Mouse (Mus musculus): ENCODE results near the gene Gpat2. TPM values are rescaled to one million over a fixed set of nuclear protein-coding genes. Genes with fewer than 3 reads are reported as not detected.

Gpat2 gene
- polyA plus RNA-seq, 1 experiment = 0.45 TPM

DNA sequence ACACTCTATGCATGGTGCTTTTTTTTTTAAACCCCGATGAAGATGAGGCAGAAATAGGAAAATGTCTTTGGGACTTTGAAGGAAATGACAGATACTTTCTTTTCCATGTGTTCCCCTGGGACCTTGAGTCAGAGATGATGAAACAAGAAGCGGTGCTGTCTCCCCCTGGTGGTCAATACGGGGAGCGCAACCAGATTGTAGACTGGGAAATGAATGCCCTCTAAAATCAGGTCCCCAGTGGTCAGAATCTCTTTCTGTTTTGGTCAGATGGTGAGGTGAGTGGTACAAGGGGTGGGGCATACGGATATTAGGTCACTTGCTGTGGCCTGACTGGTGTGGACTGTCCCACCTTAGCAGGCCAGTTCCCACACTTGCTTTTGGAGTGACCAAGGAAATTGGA, 28.8 kb downstream of the Gpat2 start:
- peaks cover 34% of the 10 kb centered on the region for H3K27me3 ChIP-seq (ENCODE audit: control insufficient read depth)
- no peaks in the 10 kb centered on the region for H3K36me3 ChIP-seq (ENCODE audit: control insufficient read depth)
- H3K4me3 ChIP-seq (replicated peaks) = no peak overlapping the region
- no peaks in the 10 kb centered on the region for H3K9me3 ChIP-seq (ENCODE audit: control insufficient read depth, low read length)
- peaks cover 44% of the 10 kb centered on the region for H3K4me1 ChIP-seq (ENCODE audit: control insufficient read depth)
- no peak; the same call in 1 of the 2 replicates for TF ChIP-seq GATA1 (IDR thresholded peaks at IDR 0.05; ENCODE audit: low read length)
- TF ChIP-seq TAL1 (IDR thresholded peaks at IDR 0.05; ENCODE audit: low read length) = no peak

- Histone ChIP-seq H3K36me3 (ENCODE audit: control insufficient read depth) (no peaks in the 10 kb centered on the region), H3K4me3 (replicated peaks) (no peak overlapping the region), H3K27me3 (ENCODE audit: control insufficient read depth) (peaks cover 39% of the 10 kb centered on the region), H3K9me3 (ENCODE audit: control insufficient read depth, low read length) (no peaks in the 10 kb centered on the region), H3K4me1 (ENCODE audit: control insufficient read depth) (no peaks in the 10 kb centered on the region; the same call in 1 of the 2 replicates)
- TF ChIP-seq TAL1 (IDR thresholded peaks at IDR 0.05; ENCODE audit: low read length) (no peak), GATA1 (IDR thresholded peaks at IDR 0.05; ENCODE audit: low read length) (no peak)
Observed at GRCm38 (mm10) chr2:127459341-127459740, 34.3 kb downstream of the Gpat2 start.

- H3K36me3 ChIP-seq (ENCODE audit: control insufficient read depth) = no peaks in the 10 kb centered on the region
- no peak for TF ChIP-seq TAL1 (IDR thresholded peaks at IDR 0.05; ENCODE audit: low read length)
- no peak for TF ChIP-seq GATA1 (IDR thresholded peaks at IDR 0.05; ENCODE audit: low read length)
- H3K4me3 ChIP-seq (replicated peaks) = no peak overlapping the region
- peaks cover 25% of the 10 kb centered on the region for H3K27me3 ChIP-seq (ENCODE audit: control insufficient read depth)
- H3K9me3 ChIP-seq (ENCODE audit: control insufficient read depth, low read length) = no peaks in the 10 kb centered on the region
- H3K4me1 ChIP-seq (ENCODE audit: control insufficient read depth) = no peaks in the 10 kb centered on the region; the same call in 1 of the 2 replicates
Observed at GRCm38 (mm10) chr2:127461351-127461750, 36.4 kb downstream of the Gpat2 start.

DNA sequence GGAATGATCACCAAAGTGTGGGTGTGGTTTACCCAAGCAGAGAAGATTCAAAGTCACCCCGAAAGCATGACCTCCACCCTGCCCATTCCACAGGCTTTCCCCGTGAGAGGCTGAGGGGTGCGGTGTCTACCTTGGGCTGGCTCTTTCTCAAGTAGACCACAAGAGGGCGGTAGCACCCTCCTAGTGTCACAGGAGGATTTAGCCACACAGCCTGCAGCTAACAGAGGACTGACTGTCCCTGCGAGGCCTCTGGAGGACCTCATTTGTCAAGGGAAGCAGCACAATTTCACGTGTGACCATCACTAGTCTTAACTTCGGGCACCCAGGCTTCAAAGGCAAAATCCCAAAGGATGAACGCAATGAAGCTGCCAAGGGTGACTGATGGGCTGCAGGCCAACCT, 37.3 kb downstream of the Gpat2 start:
- Histone ChIP-seq H3K36me3 (ENCODE audit: control insufficient read depth) (no peaks in the 10 kb centered on the region), H3K27me3 (ENCODE audit: control insufficient read depth) (peaks cover 16% of the 10 kb centered on the region), H3K4me3 (replicated peaks) (no peak overlapping the region), H3K4me1 (ENCODE audit: control insufficient read depth) (no peaks in the 10 kb centered on the region; the same call in 1 of the 2 replicates), H3K9me3 (ENCODE audit: control insufficient read depth, low read length) (no peaks in the 10 kb centered on the region)
- TF ChIP-seq TAL1 (IDR thresholded peaks at IDR 0.05; ENCODE audit: low read length) (no peak), GATA1 (IDR thresholded peaks at IDR 0.05; ENCODE audit: low read length) (no peak)

- no peak overlapping the region for H3K4me3 ChIP-seq (replicated peaks)
- TF ChIP-seq GATA1 (IDR thresholded peaks at IDR 0.05; ENCODE audit: low read length) (no peak), TAL1 (IDR thresholded peaks at IDR 0.05; ENCODE audit: low read length) (no peak)
- H3K27me3 ChIP-seq (ENCODE audit: control insufficient read depth) = no peaks in the 10 kb centered on the region
- no peaks in the 10 kb centered on the region for H3K9me3 ChIP-seq (ENCODE audit: control insufficient read depth, low read length)
- no peaks in the 10 kb centered on the region for H3K4me1 ChIP-seq (ENCODE audit: control insufficient read depth)
- no peaks in the 10 kb centered on the region for H3K36me3 ChIP-seq (ENCODE audit: control insufficient read depth)
Observed at GRCm38 (mm10) chr2:127470183-127470582, 45.2 kb downstream of the Gpat2 start.

GRCm38 (mm10) chr2:127470661-127471060, 45.7 kb downstream of the Gpat2 start:
- Histone ChIP-seq H3K27me3 (ENCODE audit: control insufficient read depth) (no peaks in the 10 kb centered on the region), H3K4me1 (ENCODE audit: control insufficient read depth) (no peaks in the 10 kb centered on the region), H3K36me3 (ENCODE audit: control insufficient read depth) (no peaks in the 10 kb centered on the region), H3K9me3 (ENCODE audit: control insufficient read depth, low read length) (no peaks in the 10 kb centered on the region), H3K4me3 (replicated peaks) (no peak overlapping the region)
- TF ChIP-seq TAL1 (IDR thresholded peaks at IDR 0.05; ENCODE audit: low read length) = no peak

DNA sequence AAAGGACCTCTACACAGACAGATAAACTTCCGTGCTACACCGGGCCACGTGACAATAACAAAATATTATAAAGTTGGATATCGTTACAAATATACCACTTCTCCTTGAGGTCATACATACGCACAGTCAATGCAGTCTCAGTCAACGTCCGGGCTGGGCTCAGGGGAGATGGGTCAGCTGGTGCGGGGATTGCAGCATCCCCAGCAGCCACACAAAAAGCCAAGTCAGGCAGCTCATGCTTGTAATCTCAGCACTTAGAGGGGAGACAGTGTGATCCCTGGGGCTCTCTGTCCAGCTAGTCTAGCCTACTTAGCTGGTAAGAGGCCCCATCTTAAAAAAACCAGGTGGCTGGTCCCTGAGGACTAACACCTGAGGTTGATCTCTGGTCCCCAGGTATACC, 46.3 kb downstream of the Gpat2 start:
- TF ChIP-seq GATA1 (IDR thresholded peaks at IDR 0.05; ENCODE audit: low read length) (no peak), TAL1 (IDR thresholded peaks at IDR 0.05; ENCODE audit: low read length) (no peak)

GRCm38 (mm10) chr2:127472279-127472678, 47.3 kb downstream of the Gpat2 start:
- no peaks in the 10 kb centered on the region for H3K4me1 ChIP-seq (ENCODE audit: control insufficient read depth)
- TF ChIP-seq GATA1 (IDR thresholded peaks at IDR 0.05; ENCODE audit: low read length) (no peak), TAL1 (IDR thresholded peaks at IDR 0.05; ENCODE audit: low read length) (no peak; the same call in 2 of the 3 replicates)
- no peaks in the 10 kb centered on the region for H3K36me3 ChIP-seq (ENCODE audit: control insufficient read depth)
- no peaks in the 10 kb centered on the region for H3K9me3 ChIP-seq (ENCODE audit: control insufficient read depth, low read length)
- no peak overlapping the region for H3K4me3 ChIP-seq (replicated peaks)
- H3K27me3 ChIP-seq (ENCODE audit: control insufficient read depth) = no peaks in the 10 kb centered on the region

More for the DNA sequence above, 46.3 kb downstream of the Gpat2 start:
- H3K4me1 ChIP-seq (ENCODE audit: control insufficient read depth) = no peaks in the 10 kb centered on the region
- no peaks in the 10 kb centered on the region for H3K36me3 ChIP-seq (ENCODE audit: control insufficient read depth)
- no peak overlapping the region for H3K4me3 ChIP-seq (replicated peaks)
- no peaks in the 10 kb centered on the region for H3K9me3 ChIP-seq (ENCODE audit: control insufficient read depth, low read length)
- no peaks in the 10 kb centered on the region for H3K27me3 ChIP-seq (ENCODE audit: control insufficient read depth)

- H3K36me3 ChIP-seq (ENCODE audit: control insufficient read depth) = no peaks in the 10 kb centered on the region
- H3K4me1 ChIP-seq (ENCODE audit: control insufficient read depth) = peaks cover 3% of the 10 kb centered on the region
- TF ChIP-seq GATA1 (IDR thresholded peaks at IDR 0.05; ENCODE audit: low read length) (no peak), TAL1 (IDR thresholded peaks at IDR 0.05; ENCODE audit: low read length) (no peak)
- H3K27me3 ChIP-seq (ENCODE audit: control insufficient read depth) = peaks cover 56% of the 10 kb centered on the region
- H3K4me3 ChIP-seq (replicated peaks) = no peak overlapping the region
- H3K9me3 ChIP-seq (ENCODE audit: control insufficient read depth, low read length) = no peaks in the 10 kb centered on the region; the same call in 1 of the 2 replicates
Observed at GRCm38 (mm10) chr2:127479210-127479609, 54.2 kb downstream of the Gpat2 start.

DNA sequence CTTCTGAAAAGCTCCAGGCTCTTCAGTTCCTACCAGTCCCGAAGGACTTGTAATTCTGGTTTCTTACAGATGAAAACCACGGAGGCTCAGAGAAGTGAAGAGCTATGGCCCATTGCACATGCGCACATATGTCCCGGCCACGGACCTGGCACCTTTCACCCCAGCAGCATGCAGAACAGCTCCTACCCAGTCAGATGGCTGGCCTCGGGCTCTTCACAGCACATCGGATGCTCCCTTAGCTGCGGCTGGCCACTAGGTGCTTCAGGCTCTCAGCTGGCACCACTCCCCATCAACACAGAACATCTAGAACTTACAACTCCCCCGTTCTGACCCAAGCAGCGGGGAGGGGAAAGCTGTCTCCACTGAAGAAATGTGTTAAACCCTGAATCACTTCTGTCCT, 54.8 kb downstream of the Gpat2 start:
- no peak for TF ChIP-seq TAL1 (IDR thresholded peaks at IDR 0.05; ENCODE audit: low read length)
- TF ChIP-seq GATA1 (IDR thresholded peaks at IDR 0.05; ENCODE audit: low read length) = no peak
- H3K27me3 ChIP-seq (ENCODE audit: control insufficient read depth) = peaks cover 61% of the 10 kb centered on the region

More for the DNA sequence above, 54.8 kb downstream of the Gpat2 start:
- Histone ChIP-seq H3K36me3 (ENCODE audit: control insufficient read depth) (no peaks in the 10 kb centered on the region), H3K4me3 (replicated peaks) (no peak overlapping the region), H3K9me3 (ENCODE audit: control insufficient read depth, low read length) (no peaks in the 10 kb centered on the region; the same call in 1 of the 2 replicates), H3K4me1 (ENCODE audit: control insufficient read depth) (peaks cover 7% of the 10 kb centered on the region)
